Mouse (Mus musculus): Measurements from ENCODE around the gene Vmn2r78.
"Not testable (repeated sequence)": the region's sequence is repeated elsewhere in the genome, so short reads cannot be mapped to it uniquely, and the experiment has no call there.

Gene Vmn2r78

GRCm38 (mm10) chr7:86914794-86915193, at the start of gene Vmn2r78:
Vmn2r78 (plus strand) TSS chr7:86915094.
- not testable (repeated sequence) for DNase-seq (ENCODE audit: low spot score)

- no peak for DNase-seq (ENCODE audit: low spot score)
These were observed 25.1 kb upstream of the Vmn2r78 start for GRCm38 (mm10) chr7:86889470-86890469.

DNA sequence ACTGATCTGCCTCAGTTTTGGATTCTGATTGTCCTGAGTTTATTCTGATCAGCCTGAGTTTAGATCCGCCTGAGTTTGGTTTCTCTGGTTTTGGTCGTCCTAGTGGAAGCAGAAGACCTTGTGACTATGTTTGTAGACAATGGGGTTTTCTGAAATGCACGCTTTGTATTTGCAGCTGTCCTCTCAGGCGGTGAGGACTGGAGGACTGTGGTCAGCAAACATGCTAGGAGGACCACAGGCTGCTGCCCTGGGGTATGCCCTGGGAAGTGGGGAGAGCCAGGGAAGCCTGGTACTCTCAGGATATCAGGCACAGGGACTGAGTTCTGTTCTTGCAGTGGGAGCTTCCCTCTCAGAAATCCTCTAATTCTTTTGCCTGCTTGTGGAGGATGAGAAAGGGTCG, 22.4 kb downstream of the Vmn2r78 start:
- no peak for DNase-seq (ENCODE audit: low spot score)

DNA sequence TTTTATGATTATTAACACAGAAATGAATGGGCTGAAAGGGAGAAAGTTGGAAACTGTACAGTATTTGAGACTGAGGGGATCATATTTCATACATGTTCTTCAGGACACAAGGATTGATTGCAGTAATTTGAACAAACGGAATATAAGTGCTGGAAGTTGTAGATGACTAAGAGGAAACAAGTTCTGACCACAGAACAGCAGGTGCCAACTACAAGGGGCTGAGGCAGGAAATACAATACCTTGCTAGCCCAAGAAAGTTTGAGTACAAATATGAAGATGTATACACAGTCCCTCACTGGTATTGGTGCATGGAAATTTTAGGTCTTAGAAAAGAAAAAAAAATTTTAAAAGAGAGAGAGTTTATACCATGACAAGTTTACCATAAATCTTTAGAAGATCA, 79.8 kb downstream of the Vmn2r78 start:
- no peak for DNase-seq (ENCODE audit: low spot score)

DNA sequence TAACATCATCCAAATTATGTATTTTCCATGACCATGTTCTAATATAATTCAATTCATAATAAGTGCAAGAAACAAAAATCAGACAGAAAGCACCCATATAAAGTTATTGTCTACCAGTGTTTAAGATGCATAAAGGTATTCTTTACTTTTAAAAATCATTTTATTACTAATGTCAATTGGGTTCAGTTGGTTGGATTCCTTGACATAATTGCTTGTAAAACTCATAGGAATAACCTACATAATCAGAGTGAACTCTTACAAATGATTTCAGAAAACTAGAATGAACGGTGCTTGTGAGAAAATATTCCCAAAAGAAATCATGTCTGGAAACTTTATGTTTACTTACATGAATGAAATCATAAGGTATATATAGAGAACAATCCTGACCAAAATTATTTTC, 80.9 kb downstream of the Vmn2r78 start, which contains the start of gene Vmn2r79:
Vmn2r79 (plus strand) TSS at position 301 of the 400 bp plus-strand sequence.
- not testable (repeated sequence) for DNase-seq (ENCODE audit: low spot score)
